Mouse (Mus musculus): Measurements from ENCODE around the gene Rel. TPM values are rescaled to one million over a fixed set of nuclear protein-coding genes. Genes with fewer than 3 reads are reported as not detected.

Rel gene
- polyA plus RNA-seq (2015; fragmentation: Nextera tagmentation; extraction: Ambion mirVana): 0.77 and 0.78 TPM in 2 replicates

- H3K4me2 ChIP-seq (replicated peaks; ENCODE audit: low read depth): peak within 1 kb of the TSS; percentile 78
- H3K27ac ChIP-seq (replicated peaks): peak within 1 kb of the TSS; percentile 98
- DNase-seq (ENCODE audit: low spot score): peak; percentile 89
- H3K9me3 ChIP-seq (ENCODE audit: control insufficient read depth, low read length): no peaks in the 10 kb centered on the region
- peak within 1 kb of the TSS; percentile 81 for H3K9ac ChIP-seq (ENCODE audit: low read length)
- peak within 1 kb of the TSS; percentile 78 for H3K4me3 ChIP-seq (ENCODE audit: low read depth, low read length)
- no peaks in the 10 kb centered on the region for H3K27me3 ChIP-seq (ENCODE audit: control insufficient read depth, insufficient read depth, low read length)
- H3K4me1 ChIP-seq (replicated peaks; ENCODE audit: control insufficient read depth, insufficient read depth): no peaks in the 10 kb centered on the region
- no peak for TF ChIP-seq EP300 (optimal IDR thresholded peaks at IDR 0.05)
- no peak for TF ChIP-seq CTCF (IDR thresholded peaks at IDR 0.05; ENCODE audit: low read depth)
- ATAC-seq (ENCODE audit: low FRiP score, low TSS enrichment): peak; percentile 94
- under 1% methylated on average over 60 of the region's 88 CpGs for WGBS
- no peaks in the 10 kb centered on the region for H3K36me3 ChIP-seq (ENCODE audit: control insufficient read depth, insufficient read depth, low read length)
Measured at GRCm38 (mm10) chr11:23770760-23771506, at the start of gene Rel. Gene Rel, minus strand, starts transcription at chr11:23770970.

GRCm38 (mm10) chr11:23818745-23819144, 48.0 kb upstream of the Rel start:
- Histone ChIP-seq H3K4me1 (replicated peaks; ENCODE audit: control insufficient read depth, insufficient read depth) (no peaks in the 10 kb centered on the region), H3K27ac (replicated peaks) (no peak overlapping the region), H3K9me3 (ENCODE audit: control insufficient read depth, low read length) (no peaks in the 10 kb centered on the region), H3K36me3 (ENCODE audit: control insufficient read depth, insufficient read depth, low read length) (no peaks in the 10 kb centered on the region), H3K27me3 (ENCODE audit: control insufficient read depth, insufficient read depth, low read length) (no peaks in the 10 kb centered on the region), H3K4me2 (replicated peaks; ENCODE audit: low read depth) (no peak overlapping the region), H3K4me3 (ENCODE audit: low read depth, low read length) (no peak overlapping the region), H3K9ac (ENCODE audit: low read length) (no peak overlapping the region)
- 82% methylated on average over 1 of the region's 1 CpGs for WGBS
- TF ChIP-seq CTCF (IDR thresholded peaks at IDR 0.05; ENCODE audit: low read depth) (no peak), EP300 (optimal IDR thresholded peaks at IDR 0.05) (no peak)
- ATAC-seq (ENCODE audit: low FRiP score, low TSS enrichment): no peak
- DNase-seq (ENCODE audit: low spot score): no peak

- Histone ChIP-seq H3K9me3 (ENCODE audit: control insufficient read depth, low read length) (no peaks in the 10 kb centered on the region), H3K27ac (replicated peaks) (no peak overlapping the region), H3K4me2 (replicated peaks; ENCODE audit: low read depth) (no peak overlapping the region), H3K27me3 (ENCODE audit: control insufficient read depth, insufficient read depth, low read length) (no peaks in the 10 kb centered on the region), H3K9ac (ENCODE audit: low read length) (no peak overlapping the region), H3K4me1 (replicated peaks; ENCODE audit: control insufficient read depth, insufficient read depth) (no peaks in the 10 kb centered on the region), H3K4me3 (ENCODE audit: low read depth, low read length) (no peak overlapping the region), H3K36me3 (ENCODE audit: control insufficient read depth, insufficient read depth, low read length) (no peaks in the 10 kb centered on the region)
- WGBS: 51% methylated on average over 2 of the region's 2 CpGs
- no peak for DNase-seq (ENCODE audit: low spot score)
- no peak for ATAC-seq (ENCODE audit: low FRiP score, low TSS enrichment)
- TF ChIP-seq CTCF (IDR thresholded peaks at IDR 0.05; ENCODE audit: low read depth) (no peak), EP300 (optimal IDR thresholded peaks at IDR 0.05) (no peak)
Measured at GRCm38 (mm10) chr11:23810741-23811140, 40.0 kb upstream of the Rel start.

- no peaks in the 10 kb centered on the region for H3K27me3 ChIP-seq (ENCODE audit: control insufficient read depth, insufficient read depth, low read length)
- no peak overlapping the region for H3K4me2 ChIP-seq (replicated peaks; ENCODE audit: low read depth)
- TF ChIP-seq EP300 (optimal IDR thresholded peaks at IDR 0.05) (no peak), CTCF (IDR thresholded peaks at IDR 0.05; ENCODE audit: low read depth) (no peak)
- 58% methylated on average over 3 of the region's 3 CpGs for WGBS
- DNase-seq (ENCODE audit: low spot score): no peak
- H3K27ac ChIP-seq (replicated peaks): no peak overlapping the region
- H3K9me3 ChIP-seq (ENCODE audit: control insufficient read depth, low read length): no peaks in the 10 kb centered on the region
- no peaks in the 10 kb centered on the region for H3K4me1 ChIP-seq (replicated peaks; ENCODE audit: control insufficient read depth, insufficient read depth)
- H3K9ac ChIP-seq (ENCODE audit: low read length): no peak overlapping the region
- H3K36me3 ChIP-seq (ENCODE audit: control insufficient read depth, insufficient read depth, low read length): no peaks in the 10 kb centered on the region
- ATAC-seq (ENCODE audit: low FRiP score, low TSS enrichment): no peak
- H3K4me3 ChIP-seq (ENCODE audit: low read depth, low read length): no peak overlapping the region
Measured at GRCm38 (mm10) chr11:23805716-23806115, 34.9 kb upstream of the Rel start.

GRCm38 (mm10) chr11:23803136-23803535, 32.4 kb upstream of the Rel start:
- Histone ChIP-seq H3K4me3 (ENCODE audit: low read depth, low read length) (no peak overlapping the region), H3K36me3 (ENCODE audit: control insufficient read depth, insufficient read depth, low read length) (no peaks in the 10 kb centered on the region), H3K9me3 (ENCODE audit: control insufficient read depth, low read length) (no peaks in the 10 kb centered on the region), H3K9ac (ENCODE audit: low read length) (no peak overlapping the region), H3K27ac (replicated peaks) (no peak overlapping the region), H3K27me3 (ENCODE audit: control insufficient read depth, insufficient read depth, low read length) (no peaks in the 10 kb centered on the region), H3K4me2 (replicated peaks; ENCODE audit: low read depth) (no peak overlapping the region), H3K4me1 (replicated peaks; ENCODE audit: control insufficient read depth, insufficient read depth) (no peaks in the 10 kb centered on the region)
- DNase-seq (ENCODE audit: low spot score) (no peak), ATAC-seq (ENCODE audit: low FRiP score, low TSS enrichment) (no peak)
- TF ChIP-seq EP300 (optimal IDR thresholded peaks at IDR 0.05) (no peak), CTCF (IDR thresholded peaks at IDR 0.05; ENCODE audit: low read depth) (no peak)
- 65% methylated on average over 7 of the region's 7 CpGs for WGBS

- Histone ChIP-seq H3K27ac (replicated peaks) (no peak overlapping the region), H3K9me3 (ENCODE audit: control insufficient read depth, low read length) (no peaks in the 10 kb centered on the region), H3K36me3 (ENCODE audit: control insufficient read depth, insufficient read depth, low read length) (no peaks in the 10 kb centered on the region), H3K4me1 (replicated peaks; ENCODE audit: control insufficient read depth, insufficient read depth) (no peaks in the 10 kb centered on the region), H3K4me3 (ENCODE audit: low read depth, low read length) (no peak overlapping the region), H3K4me2 (replicated peaks; ENCODE audit: low read depth) (no peak overlapping the region), H3K9ac (ENCODE audit: low read length) (no peak overlapping the region), H3K27me3 (ENCODE audit: control insufficient read depth, insufficient read depth, low read length) (no peaks in the 10 kb centered on the region)
- WGBS: 79% methylated on average over 1 of the region's 1 CpGs
- DNase-seq (ENCODE audit: low spot score) (no peak), ATAC-seq (ENCODE audit: low FRiP score, low TSS enrichment) (peak; percentile 32)
- TF ChIP-seq EP300 (optimal IDR thresholded peaks at IDR 0.05): no peak
- TF ChIP-seq CTCF (IDR thresholded peaks at IDR 0.05; ENCODE audit: low read depth): no peak
Measured at GRCm38 (mm10) chr11:23802256-23802655, 31.5 kb upstream of the Rel start.

All from stomach, postnatal 0 days (tissue).